Mouse (Mus musculus): Measurements from ENCODE around the gene Flt1.

- TF ChIP-seq ZC3H11A (IDR thresholded peaks at IDR 0.05; ENCODE audit: borderline replicate concordance, low read depth, low read length), result no peak
- no peak for TF ChIP-seq HCFC1 (IDR thresholded peaks at IDR 0.05; ENCODE audit: borderline replicate concordance, insufficient read depth, low read length)
These were observed 70.0 kb downstream of the Flt1 start for GRCm38 (mm10) chr5:147655761-147656160.
